ENCODE assay signal across 8 mouse cellular contexts in the genomic region with DNA sequence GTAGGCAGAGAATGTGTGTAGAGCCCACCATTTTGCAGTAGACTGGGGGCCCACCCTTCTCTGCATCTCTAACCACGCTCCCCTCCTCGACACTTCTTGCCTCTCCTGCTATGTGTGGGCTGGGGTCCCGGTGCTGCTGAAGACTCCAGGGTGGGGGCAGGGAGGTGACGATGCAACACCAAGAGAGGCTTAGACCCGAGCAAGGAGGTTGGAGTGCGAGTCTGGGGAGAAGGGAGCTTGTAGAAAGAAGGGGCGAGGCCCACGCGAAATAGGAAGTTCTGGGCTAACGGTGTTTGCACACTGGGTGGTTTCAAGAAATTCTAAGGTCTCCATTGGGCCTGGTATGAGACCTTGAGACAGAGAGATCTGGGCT. TPM values are rescaled to one million over a fixed set of nuclear protein-coding genes. Genes with fewer than 3 reads are reported as not detected.
DNase-seq lines count a peak whose midpoint lies in the region; ATAC-seq and TF ChIP-seq lines count a peak whose summit lies in the region.

No protein-coding gene starts in this region.

- no peaks in the 10 kb centered on the region for H3K27me3 ChIP-seq in lung, embryonic 14.5 days (ENCODE audit: insufficient read depth, low read length)
- no peaks in the 10 kb centered on the region; the same call in 1 of the 2 replicates for H3K27me3 ChIP-seq in heart, embryonic 13.5 days (replicated peaks)
- H3K27me3 ChIP-seq in liver, embryonic 11.5 days (replicated peaks; ENCODE audit: control insufficient read depth, insufficient read depth, low read length) = no peaks in the 10 kb centered on the region
- H3K27me3 ChIP-seq in neural tube, embryonic 14.5 days (ENCODE audit: control insufficient read depth, insufficient read depth, low read length) = no peaks in the 10 kb centered on the region

- no peak for TF ChIP-seq POLR2A in bone marrow macrophage, adult 2 months (IDR thresholded peaks at IDR 0.05; ENCODE audit: borderline replicate concordance, low read depth, low read length)

- peak overlapping the region; percentile 97 for H3K4me2 ChIP-seq in lung, embryonic 14.5 days
- H3K4me2 ChIP-seq in heart, embryonic 13.5 days = peak overlapping the region; percentile 95
- peak overlapping the region; percentile 96 for H3K4me2 ChIP-seq in liver, embryonic 11.5 days
- H3K4me2 ChIP-seq in neural tube, embryonic 14.5 days (ENCODE audit: low read depth, low read length) = peak overlapping the region; percentile 91

- H3K9ac ChIP-seq in lung, embryonic 14.5 days = peak overlapping the region; percentile 90
- H3K9ac ChIP-seq in heart, embryonic 13.5 days = peak overlapping the region; percentile 95
- peak overlapping the region; percentile 94 for H3K9ac ChIP-seq in liver, embryonic 11.5 days (ENCODE audit: low read depth, low read length)
- H3K9ac ChIP-seq in neural tube, embryonic 14.5 days (replicated peaks; ENCODE audit: low read depth, low read length) = peak overlapping the region; percentile 95

- TF ChIP-seq CTCF in lung, embryonic 14.5 days (IDR thresholded peaks at IDR 0.05; ENCODE audit: low read depth) = no peak
- TF ChIP-seq CTCF in bone marrow macrophage, adult 2 months (IDR thresholded peaks at IDR 0.05; ENCODE audit: low read depth, low read length) = 0 out of 2 replicates have a peak, but pooled peaks have one; percentile 7

- ATAC-seq in lung, embryonic 14.5 days (ENCODE audit: insufficient read depth) = 0 out of 2 replicates have a peak, but pooled peaks have one; percentile 7
- no peak for ATAC-seq in heart, embryonic 13.5 days (ENCODE audit: extremely low read depth, insufficient number of reproducible peaks, low FRiP score, low TSS enrichment)
- ATAC-seq in liver, embryonic 11.5 days (replicated peaks; ENCODE audit: low FRiP score) = 0 out of 2 replicates have a peak, but pooled peaks have one; percentile 8
- ATAC-seq in neural tube, embryonic 14.5 days (ENCODE audit: low read depth) = peak; percentile 42

- WGBS in lung, embryonic 14.5 days = under 1% methylated on average over 10 of the region's 10 CpGs
- WGBS in heart, embryonic 13.5 days = 1% methylated on average over 10 of the region's 10 CpGs
- WGBS in liver, embryonic 11.5 days = 0% methylated on average over 10 of the region's 10 CpGs
- WGBS in neural tube, embryonic 14.5 days = under 1% methylated on average over 10 of the region's 10 CpGs

- no peaks in the 10 kb centered on the region for H3K9me3 ChIP-seq in lung, embryonic 14.5 days (ENCODE audit: low read depth, low read length)
- no peaks in the 10 kb centered on the region for H3K9me3 ChIP-seq in heart, embryonic 13.5 days
- H3K9me3 ChIP-seq in liver, embryonic 11.5 days (ENCODE audit: control insufficient read depth, low read length) = no peaks in the 10 kb centered on the region
- no peaks in the 10 kb centered on the region for H3K9me3 ChIP-seq in neural tube, embryonic 14.5 days (ENCODE audit: control insufficient read depth, low read length)

- H3K4me3 ChIP-seq in lung, embryonic 14.5 days (ENCODE audit: low read depth, low read length) = peak overlapping the region; percentile 83
- peak overlapping the region; percentile 99 for H3K4me3 ChIP-seq in bone marrow macrophage, adult 2 months (ENCODE audit: insufficient read depth, low read length)
- H3K4me3 ChIP-seq in heart, embryonic 13.5 days = peak overlapping the region; percentile 86
- H3K4me3 ChIP-seq in liver, embryonic 11.5 days (ENCODE audit: low read depth, low read length) = peak overlapping the region; percentile 81
- peak overlapping the region; percentile 62 for H3K4me3 ChIP-seq in neural tube, embryonic 14.5 days (ENCODE audit: low read depth, low read length)

- peaks cover 12% of the 10 kb centered on the region for H3K36me3 ChIP-seq in lung, embryonic 14.5 days (ENCODE audit: insufficient read depth)
- peaks cover 12% of the 10 kb centered on the region for H3K36me3 ChIP-seq in heart, embryonic 13.5 days
- peaks cover 5% of the 10 kb centered on the region for H3K36me3 ChIP-seq in liver, embryonic 11.5 days (ENCODE audit: control insufficient read depth, insufficient read depth, low read length)
- no peaks in the 10 kb centered on the region for H3K36me3 ChIP-seq in neural tube, embryonic 14.5 days (ENCODE audit: control insufficient read depth, insufficient read depth, low read length)

- peaks cover 14% of the 10 kb centered on the region; the same call in 1 of the 2 replicates for H3K4me1 ChIP-seq in lung, embryonic 14.5 days (ENCODE audit: insufficient read depth)
- peaks cover 40% of the 10 kb centered on the region for H3K4me1 ChIP-seq in bone marrow macrophage, adult 2 months (ENCODE audit: control insufficient read depth, insufficient read depth, low read length)
- H3K4me1 ChIP-seq in heart, embryonic 13.5 days = peaks cover 43% of the 10 kb centered on the region
- H3K4me1 ChIP-seq in liver, embryonic 11.5 days (replicated peaks; ENCODE audit: control insufficient read depth, insufficient read depth, low read length) = peaks cover 28% of the 10 kb centered on the region
- peaks cover 25% of the 10 kb centered on the region for H3K4me1 ChIP-seq in neural tube, embryonic 14.5 days (ENCODE audit: control insufficient read depth, insufficient read depth, low read length)

- H3K27ac ChIP-seq in lung, embryonic 14.5 days (ENCODE audit: low read depth) = peak overlapping the region; percentile 93
- peak overlapping the region; percentile 94 for H3K27ac ChIP-seq in bone marrow macrophage, adult 2 months (ENCODE audit: insufficient read depth, low read depth, low read length)
- H3K27ac ChIP-seq in heart, embryonic 13.5 days (replicated peaks) = peak overlapping the region; percentile 96
- H3K27ac ChIP-seq in liver, embryonic 11.5 days (ENCODE audit: low read depth, low read length) = peak overlapping the region; percentile 94
- H3K27ac ChIP-seq in neural tube, embryonic 14.5 days (ENCODE audit: low read depth, low read length) = peak overlapping the region; percentile 94

- peak; percentile 39 for DNase-seq in lung, embryonic 14.5 days
- DNase-seq in lung, postnatal 25 days (ENCODE audit: low spot score) = no peak
- DNase-seq in liver, embryonic 11.5 days (ENCODE audit: low spot score) = peak; percentile 57
- no peak for DNase-seq in urinary bladder, postnatal 4 days (ENCODE audit: low spot score in 2 of 2)
- DNase-seq in gastrocnemius, adult 18-20 months (ENCODE audit: low spot score) = no peak

RNA-seq across cellular contexts. Expression of a gene that starts 1.6 kb away (rescaled TPM):
- polyA plus RNA-seq in lung, embryonic 14.5 days (2014; fragmentation: Nextera tagmentation; extraction: Ambion mirVana) = 145 and 152 TPM in 2 replicates
- 305 and 412 TPM in 2 replicates for polyA plus RNA-seq in bone marrow macrophage, adult 2 months (2012; ENCODE audit: insufficient read depth, insufficient read length, missing spikeins)
- polyA plus RNA-seq in heart, embryonic 13.5 days (2015; fragmentation: Nextera tagmentation; extraction: Ambion mirVana) = 86.2 and 96.6 TPM in 2 replicates
- 184 and 210 TPM in 2 replicates for polyA plus RNA-seq in liver, embryonic 11.5 days (2014; fragmentation: Nextera tagmentation; extraction: Ambion mirVana)
- polyA plus RNA-seq in neural tube, embryonic 14.5 days (2014; fragmentation: Nextera tagmentation; extraction: Ambion mirVana) = 81.9 and 169 TPM in 2 replicates
- 10 to 100 TPM; 10.8 to 10.9 TPM for total RNA-seq in gastrocnemius, adult 18-20 months (2021)

RNA-seq across cellular contexts. Expression of a gene that starts 58.5 kb away (rescaled TPM):
- polyA plus RNA-seq in lung, embryonic 14.5 days (2014; fragmentation: Nextera tagmentation; extraction: Ambion mirVana) = 10.5 and 10.9 TPM in 2 replicates
- polyA plus RNA-seq in bone marrow macrophage, adult 2 months (2012; ENCODE audit: insufficient read depth, insufficient read length, missing spikeins) = 11.8 and 13.1 TPM in 2 replicates
- 7.3 and 8.0 TPM in 2 replicates for polyA plus RNA-seq in heart, embryonic 13.5 days (2015; fragmentation: Nextera tagmentation; extraction: Ambion mirVana)
- polyA plus RNA-seq in liver, embryonic 11.5 days (2014; fragmentation: Nextera tagmentation; extraction: Ambion mirVana) = 0.99 and 1.2 TPM in 2 replicates
- polyA plus RNA-seq in neural tube, embryonic 14.5 days (2014; fragmentation: Nextera tagmentation; extraction: Ambion mirVana) = 14.8 and 23.9 TPM in 2 replicates
- under 1 TPM; 0.26 to 0.37 TPM for total RNA-seq in gastrocnemius, adult 18-20 months (2021)

Comparison
In these comparisons a context has a peak if more than half of its experiments do, and no peak if none do; other contexts are left out.
1. DNase-seq: peak in lung, embryonic 14.5 days (single experiment) and liver, embryonic 11.5 days (single experiment); none in lung, postnatal 25 days (single experiment), urinary bladder, postnatal 4 days (0 of 2) and gastrocnemius, adult 18-20 months (single experiment).
2. Peak in every context shown above with its lines, with median percentiles within 50 percentile points of each other: H3K27ac ChIP-seq, H3K4me2 ChIP-seq, H3K4me3 ChIP-seq and H3K9ac ChIP-seq.